Mouse (Mus musculus) midbrain, embryonic 14.5 days (tissue): ENCODE measurements at regions not wholly inside any gene's neighbourhood (a gene's known extent, or its start where the extent isn't known, plus 50 kb on each side); places are given as distances from the start of the nearest gene placed in this dataset.

Experiments
- ATAC-seq: fragments of 200-750 bp; cut with Nextera tagmentation; 2 replicates; pipeline ENCODE4 v1.8.0; 2017; ENCODE audit warnings: moderate number of reproducible peaks, moderate library complexity; ENCODE audit not compliant: low FRiP score, low TSS enrichment
- DNase-seq: peaks from one replicate; pipeline ENCODE4 v3.0.0-alpha.2; 2015
- H3K27ac ChIP-seq: fragments of 300-500 bp; sonication (generic); replicated peaks from 2 replicates; pipeline ENCODE4 v1.5.1; 2014; ENCODE audit warnings: mild to moderate bottlenecking, low read depth, low read length, moderate library complexity
- H3K27me3 ChIP-seq: fragments of 300-500 bp; sonication (generic); 2 replicates; pipeline ENCODE4 v1.6.1; 2014; ENCODE audit warnings: low read length, control low read depth, mixed read lengths; ENCODE audit not compliant: control insufficient read depth, insufficient read depth
- H3K36me3 ChIP-seq: fragments of 300-500 bp; sonication (generic); 2 replicates; pipeline ENCODE4 v1.6.1; 2014; ENCODE audit warnings: low read length, control low read depth; ENCODE audit not compliant: control insufficient read depth, insufficient read depth
- H3K4me1 ChIP-seq: fragments of 300-500 bp; sonication (generic); 2 replicates; pipeline ENCODE4 v1.6.1; 2014; ENCODE audit warnings: mild to moderate bottlenecking, antibody characterized with exemption, low read length, control low read depth; ENCODE audit not compliant: control insufficient read depth, insufficient read depth
- H3K4me2 ChIP-seq: fragments of 300-500 bp; sonication (generic); 2 replicates; pipeline ENCODE4 v1.6.1; 2014; ENCODE audit warnings: mild to moderate bottlenecking, low read length, moderate library complexity
- H3K4me3 ChIP-seq: fragments of 300-500 bp; sonication (generic); replicated peaks from 2 replicates; pipeline ENCODE4 v1.5.1; 2014; ENCODE audit warnings: low read depth, low read length
- H3K9ac ChIP-seq: fragments of 300-500 bp; sonication (generic); replicated peaks from 2 replicates; pipeline ENCODE4 v1.6.1; 2014; ENCODE audit warnings: mild to moderate bottlenecking, low read length, moderate library complexity
- H3K9me3 ChIP-seq: fragments of 300-500 bp; sonication (generic); 2 replicates; pipeline ENCODE4 v1.6.1; 2016; ENCODE audit warnings: low read length, control low read depth, mixed read lengths; ENCODE audit not compliant: control insufficient read depth
- WGBS: fragments of 180-500 bp; shearing (Covaris S2); extraction: QIAGEN DNeasy Blood & Tissue Kit; methylation state at CpG from one replicate; pipeline ENCODE4 v1.1.7; 2014; 5-methylcytosine and 5-hydroxymethylcytosine counted together

GRCm38 (mm10) chr6:98620886-98621285, 278.3 kb upstream of the Gm765 start:
- no peak overlapping the region for H3K9ac ChIP-seq
- no peak overlapping the region for H3K27ac ChIP-seq
- H3K4me3 ChIP-seq: no peak overlapping the region
- no peak for ATAC-seq
- no peaks in the 10 kb centered on the region for H3K4me1 ChIP-seq
- H3K9me3 ChIP-seq: no peaks in the 10 kb centered on the region
- H3K36me3 ChIP-seq: no peaks in the 10 kb centered on the region
- no peaks in the 10 kb centered on the region for H3K27me3 ChIP-seq
- 90% methylated on average over 3 of the region's 3 CpGs for WGBS
- no peak for DNase-seq
- H3K4me2 ChIP-seq: no peak overlapping the region

- 85% methylated on average over 10 of the region's 10 CpGs for WGBS
- Histone ChIP-seq H3K4me1 (no peaks in the 10 kb centered on the region), H3K4me3 (no peak overlapping the region), H3K9me3 (no peaks in the 10 kb centered on the region), H3K4me2 (no peak overlapping the region), H3K27me3 (no peaks in the 10 kb centered on the region), H3K36me3 (no peaks in the 10 kb centered on the region), H3K27ac (no peak overlapping the region), H3K9ac (no peak overlapping the region)
- ATAC-seq: no peak
- no peak for DNase-seq
Observed at GRCm38 (mm10) chr6:98613030-98613429, 270.5 kb upstream of the Gm765 start.

DNA sequence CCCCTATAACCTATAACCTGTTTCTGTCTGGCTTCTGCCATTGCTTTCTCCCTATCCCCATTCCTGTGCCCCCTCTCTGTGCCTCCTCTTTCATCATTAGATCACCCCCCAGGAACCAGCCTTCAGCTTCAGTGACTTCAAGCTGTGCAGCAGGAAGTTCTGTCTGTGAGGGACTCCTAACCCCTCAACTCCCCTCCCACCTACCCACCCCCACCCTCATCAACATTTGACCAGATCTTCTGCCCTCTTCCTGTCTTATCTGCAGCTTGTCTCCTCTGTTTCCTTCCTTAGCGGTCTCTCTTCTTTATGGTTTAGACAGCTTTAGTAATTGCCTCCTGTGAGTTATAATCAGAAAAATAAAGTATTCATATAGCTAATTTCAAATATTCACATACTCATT, 266.6 kb upstream of the Gm765 start:
- 77% methylated on average over 1 of the region's 1 CpGs for WGBS
- H3K4me3 ChIP-seq: no peak overlapping the region
- no peaks in the 10 kb centered on the region for H3K27me3 ChIP-seq
- no peak overlapping the region for H3K27ac ChIP-seq
- H3K9me3 ChIP-seq: no peaks in the 10 kb centered on the region
- no peak for DNase-seq
- H3K36me3 ChIP-seq: no peaks in the 10 kb centered on the region
- H3K9ac ChIP-seq: no peak overlapping the region
- no peaks in the 10 kb centered on the region for H3K4me1 ChIP-seq
- ATAC-seq: no peak
- no peak overlapping the region for H3K4me2 ChIP-seq

DNA sequence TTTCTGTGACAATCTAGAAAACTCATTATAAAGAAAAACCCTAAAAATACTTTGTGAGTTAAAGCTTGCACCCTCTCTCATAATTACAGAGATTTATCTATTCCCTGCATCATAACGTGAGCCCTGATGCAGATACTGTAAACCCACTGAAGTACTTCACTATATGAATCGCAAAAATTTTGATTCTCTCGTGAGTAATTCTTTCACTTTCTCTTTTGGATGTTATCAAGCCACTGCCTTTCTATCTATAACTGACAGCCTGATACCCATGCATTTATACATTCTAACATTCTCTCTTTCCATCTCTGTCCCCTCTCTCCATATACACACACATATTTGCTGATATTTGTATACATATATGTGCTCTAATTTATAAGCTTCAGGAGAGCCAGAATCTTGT, 264.1 kb upstream of the Gm765 start:
- no peak for DNase-seq
- Histone ChIP-seq H3K4me3 (no peak overlapping the region), H3K36me3 (no peaks in the 10 kb centered on the region), H3K4me1 (no peaks in the 10 kb centered on the region), H3K4me2 (no peak overlapping the region), H3K27ac (no peak overlapping the region), H3K9ac (no peak overlapping the region), H3K9me3 (no peaks in the 10 kb centered on the region), H3K27me3 (no peaks in the 10 kb centered on the region)
- ATAC-seq: no peak
- WGBS: 93% methylated on average over 3 of the region's 3 CpGs

- no peak overlapping the region for H3K27ac ChIP-seq
- H3K27me3 ChIP-seq: no peaks in the 10 kb centered on the region
- H3K4me1 ChIP-seq: no peaks in the 10 kb centered on the region
- no peaks in the 10 kb centered on the region for H3K9me3 ChIP-seq
- H3K9ac ChIP-seq: no peak overlapping the region
- H3K36me3 ChIP-seq: no peaks in the 10 kb centered on the region
- ATAC-seq: no peak
- WGBS: 90% methylated on average over 6 of the region's 6 CpGs
- H3K4me2 ChIP-seq: no peak overlapping the region
- DNase-seq: no peak
- no peak overlapping the region for H3K4me3 ChIP-seq
Observed at GRCm38 (mm10) chr6:98597612-98598011, 255.1 kb upstream of the Gm765 start.

- DNase-seq (no peak), ATAC-seq (no peak)
- Histone ChIP-seq H3K4me3 (no peak overlapping the region), H3K9me3 (no peaks in the 10 kb centered on the region), H3K27me3 (no peaks in the 10 kb centered on the region), H3K36me3 (no peaks in the 10 kb centered on the region), H3K4me2 (no peak overlapping the region), H3K4me1 (no peaks in the 10 kb centered on the region), H3K27ac (no peak overlapping the region), H3K9ac (no peak overlapping the region)
- 89% methylated on average over 4 of the region's 4 CpGs for WGBS
Observed at GRCm38 (mm10) chr6:98590989-98591388, 248.4 kb upstream of the Gm765 start.

DNA sequence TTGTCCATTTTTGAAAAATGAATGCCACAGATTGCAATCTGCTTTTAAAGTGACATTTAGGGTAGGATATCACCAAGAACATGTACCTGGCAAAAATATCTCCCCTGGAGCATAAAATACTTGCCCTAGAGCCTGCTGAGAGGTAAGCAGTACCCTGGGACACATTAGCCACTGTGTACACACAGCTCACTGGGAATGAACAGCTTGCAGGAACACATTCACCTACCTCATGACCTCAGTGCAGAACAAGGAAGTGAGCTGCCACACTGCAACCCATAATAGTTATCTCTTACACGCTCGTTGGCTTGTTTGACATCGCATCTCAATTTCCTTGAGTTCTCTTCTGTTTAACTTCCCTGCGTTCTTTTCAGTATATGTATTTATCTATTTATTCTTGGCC, 246.4 kb upstream of the Gm765 start:
- ATAC-seq (no peak), DNase-seq (no peak)
- Histone ChIP-seq H3K27ac (no peak overlapping the region), H3K36me3 (no peaks in the 10 kb centered on the region), H3K4me3 (no peak overlapping the region), H3K9me3 (no peaks in the 10 kb centered on the region), H3K4me2 (no peak overlapping the region), H3K27me3 (no peaks in the 10 kb centered on the region), H3K4me1 (no peaks in the 10 kb centered on the region), H3K9ac (no peak overlapping the region)
- WGBS: 83% methylated on average over 4 of the region's 4 CpGs

DNA sequence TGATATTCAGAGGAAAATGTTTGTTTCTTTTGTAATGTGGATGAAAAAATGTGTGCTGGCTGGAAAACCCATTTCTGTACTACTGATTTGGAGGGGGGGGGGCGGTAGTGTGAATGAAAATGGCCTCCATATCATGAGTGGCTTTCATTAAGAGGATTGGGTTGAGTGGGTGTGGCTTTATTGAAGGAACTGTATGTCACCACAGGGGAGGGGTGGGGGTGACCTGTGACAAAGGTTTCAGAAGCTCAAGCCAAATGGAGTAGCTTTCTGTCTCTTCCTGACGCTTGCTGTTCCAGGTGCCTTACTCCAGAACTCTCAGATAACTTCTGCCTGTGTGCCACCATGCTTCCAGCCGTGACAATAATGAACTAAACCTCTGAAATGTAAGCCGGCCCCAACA, 242.0 kb upstream of the Gm765 start:
- no peak for DNase-seq

DNA sequence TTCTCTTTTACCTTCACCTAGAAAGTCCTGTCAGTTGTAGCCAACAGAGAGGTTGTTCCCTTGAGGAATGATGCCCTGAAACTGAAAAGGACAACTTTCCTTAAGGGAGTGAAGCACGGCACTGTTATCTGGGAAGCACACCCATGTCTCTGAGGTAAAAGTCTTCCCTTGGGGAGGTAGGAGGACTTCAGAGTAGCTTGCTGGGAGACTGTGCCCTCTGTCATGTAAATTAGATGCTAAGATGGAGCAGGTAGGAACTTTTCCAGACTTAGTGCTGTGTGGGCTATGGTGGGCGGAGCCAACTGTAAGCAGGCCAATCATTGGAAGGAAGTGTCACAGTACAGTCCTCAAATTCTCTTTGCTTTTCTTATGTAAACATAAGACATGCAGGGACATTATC, 240.3 kb upstream of the Gm765 start:
- Histone ChIP-seq H3K27me3 (no peaks in the 10 kb centered on the region), H3K36me3 (no peaks in the 10 kb centered on the region), H3K4me3 (no peak overlapping the region), H3K9ac (no peak overlapping the region), H3K4me1 (no peaks in the 10 kb centered on the region), H3K27ac (no peak overlapping the region), H3K9me3 (no peaks in the 10 kb centered on the region), H3K4me2 (no peak overlapping the region)
- WGBS: 70% methylated on average over 2 of the region's 2 CpGs
- ATAC-seq: no peak
- no peak for DNase-seq

More for the DNA sequence above, 242.0 kb upstream of the Gm765 start:
- Histone ChIP-seq H3K4me2 (no peak overlapping the region), H3K9ac (no peak overlapping the region), H3K27me3 (no peaks in the 10 kb centered on the region), H3K36me3 (no peaks in the 10 kb centered on the region), H3K27ac (no peak overlapping the region), H3K9me3 (no peaks in the 10 kb centered on the region), H3K4me1 (no peaks in the 10 kb centered on the region), H3K4me3 (no peak overlapping the region)
- ATAC-seq: no peak
- WGBS: 79% methylated on average over 4 of the region's 4 CpGs
